Mouse (Mus musculus) frontal cortex, adult (tissue): ENCODE measurements at regions not wholly inside any gene's neighbourhood (a gene's known extent, or its start where the extent isn't known, plus 50 kb on each side); places are given as distances from the start of the nearest gene placed in this dataset.

Experiments
- ATAC-seq: cut with Nextera tagmentation; 2 replicates; pipeline ENCODE4 v1.9.2; 2017; ENCODE audit warnings: mild to moderate bottlenecking, moderate library complexity, mixed read lengths; ENCODE audit not compliant: low TSS enrichment

DNA sequence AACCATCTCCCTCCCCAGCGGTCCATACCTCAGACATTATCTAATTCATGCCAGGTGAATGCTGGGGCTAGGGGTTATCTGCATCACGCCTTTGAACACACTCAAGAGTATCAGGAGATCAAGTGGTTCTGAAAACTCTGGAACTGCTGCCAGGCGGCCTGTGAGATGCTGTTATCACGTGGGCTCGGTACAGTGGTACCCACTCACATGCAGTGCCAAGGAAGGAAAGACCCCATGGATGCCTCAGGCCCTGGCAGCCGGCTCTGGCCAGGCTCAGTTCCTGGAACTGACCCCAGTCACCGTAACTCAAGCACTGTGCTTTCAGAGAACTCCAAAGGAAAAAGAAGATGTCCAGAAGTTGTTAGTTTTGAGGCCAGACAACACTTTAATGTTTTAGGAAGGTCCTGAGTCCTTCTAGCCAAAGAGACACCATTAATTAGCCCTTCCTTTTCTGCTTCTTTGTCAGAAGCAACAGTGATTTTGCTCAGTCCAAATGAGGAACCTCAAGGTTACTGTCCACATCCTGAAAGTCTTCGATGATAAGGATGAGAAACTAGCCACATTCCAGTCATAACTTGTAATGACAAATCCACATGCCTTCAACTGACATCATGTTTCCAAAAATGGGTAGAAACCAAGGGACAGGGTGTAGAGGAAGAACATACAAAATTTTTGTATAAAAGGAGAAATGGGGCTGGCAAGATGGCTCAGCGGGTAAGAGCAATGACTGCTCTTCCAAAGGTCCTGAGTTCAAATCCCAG lies 126.1 kb downstream of the Zbtb18 start:
- ATAC-seq: no peak

- no peak for ATAC-seq
These were observed 127.4 kb downstream of the Zbtb18 start for GRCm38 (mm10) chr1:177569572-177569971.

DNA sequence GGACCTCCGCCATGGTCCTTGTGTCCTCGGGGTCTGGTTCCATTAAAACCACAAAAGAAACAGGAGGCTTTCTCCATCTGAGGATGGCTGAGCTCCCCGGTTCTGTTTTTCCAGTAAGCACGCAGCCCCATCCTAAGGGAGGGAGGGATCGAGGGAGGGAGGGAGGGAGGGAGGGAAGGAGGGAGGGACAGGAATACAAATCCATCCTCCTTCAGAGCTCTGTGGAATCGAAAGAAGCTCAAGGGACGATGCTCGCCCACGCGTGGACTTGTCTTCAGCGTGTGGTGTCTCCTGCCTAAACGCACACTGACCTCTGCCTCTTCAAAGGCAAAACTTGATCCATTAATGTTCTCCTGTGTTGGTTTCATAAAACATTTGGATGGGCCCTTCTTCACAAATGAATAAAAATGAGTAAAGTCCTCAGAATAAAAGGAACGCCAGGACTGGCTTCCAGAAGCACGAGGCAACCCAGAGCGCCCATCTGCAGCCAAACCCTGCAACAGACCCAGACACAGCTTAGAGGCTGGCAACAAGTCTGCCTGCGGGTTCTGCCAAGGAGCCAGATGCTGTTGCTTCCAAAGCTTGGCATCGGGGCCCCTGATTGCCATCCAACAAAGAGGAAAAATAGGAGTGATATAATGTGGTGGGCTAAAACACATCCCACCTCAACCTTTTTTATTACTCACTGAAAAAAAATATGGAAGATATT lies 131.0 kb downstream of the Zbtb18 start:
- peak; percentile 89 for ATAC-seq

DNA sequence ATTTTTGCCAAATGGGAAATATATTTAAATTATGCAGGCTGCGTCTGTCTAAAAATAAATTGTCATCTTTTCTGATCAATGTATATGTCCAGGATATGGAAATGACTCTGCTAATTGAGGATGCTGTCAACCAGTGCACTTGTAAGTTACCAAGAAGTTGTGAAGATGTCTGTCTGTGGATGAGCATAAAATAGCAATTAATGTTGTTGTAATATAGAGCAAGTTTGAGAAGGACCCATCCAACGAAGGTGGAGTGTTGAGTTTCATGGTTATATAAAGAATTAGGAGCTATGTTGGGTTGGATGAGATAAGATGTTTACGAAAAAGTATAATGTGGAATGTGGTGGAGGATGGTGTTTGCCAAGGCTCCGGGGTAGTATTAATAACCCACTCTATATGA lies 131.6 kb downstream of the Zbtb18 start:
- peak; percentile 55 for ATAC-seq

DNA sequence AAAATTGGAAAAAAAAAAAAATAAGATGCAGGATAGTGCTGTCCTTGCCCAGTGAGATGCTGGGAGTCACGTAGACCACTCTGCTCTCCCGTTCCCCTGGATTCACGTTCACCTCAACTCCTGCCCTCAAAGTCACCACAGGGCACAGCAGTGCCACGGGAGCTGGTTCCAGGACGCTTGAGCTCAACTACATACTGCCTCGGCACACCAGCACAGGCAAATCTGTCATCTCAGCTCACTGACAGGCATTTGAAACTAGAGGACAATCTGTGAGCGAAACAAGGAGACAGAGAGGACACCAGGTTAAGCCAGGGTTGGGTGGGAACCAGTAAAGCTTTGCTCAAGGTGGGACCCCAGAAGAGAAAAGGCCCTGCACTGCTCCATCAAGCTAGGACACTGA lies 132.2 kb downstream of the Zbtb18 start:
- no peak; the same call in 1 of the 2 replicates for ATAC-seq

DNA sequence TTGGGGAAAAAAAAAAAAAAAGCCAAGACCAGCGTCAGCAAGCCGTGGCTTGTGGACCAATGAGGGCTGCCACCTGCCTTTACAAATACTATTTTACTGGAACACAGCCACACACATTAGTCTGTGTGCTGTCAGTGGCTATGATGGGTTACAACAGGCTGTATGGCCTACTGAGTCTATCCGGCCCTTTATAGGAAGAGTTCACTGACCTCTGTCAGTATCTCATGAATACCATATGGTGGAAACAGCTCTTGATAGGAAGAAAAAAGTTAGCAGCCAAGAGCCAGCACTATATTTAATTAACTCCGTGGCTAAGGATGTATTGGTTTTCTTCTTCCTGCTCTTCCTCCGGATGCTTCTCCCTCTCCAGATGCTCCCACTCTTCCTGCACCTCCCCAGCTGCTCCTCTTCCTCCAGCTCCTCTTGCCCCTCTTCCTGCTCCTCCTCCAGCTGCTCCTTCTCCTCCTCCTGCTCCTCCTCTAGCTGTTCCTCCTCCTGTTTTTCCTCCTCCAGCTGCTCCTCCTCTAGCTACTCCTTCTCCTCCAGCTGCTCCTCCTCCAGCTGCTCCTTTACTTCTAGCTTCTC lies 142.2 kb downstream of the Zbtb18 start:
- no peak for ATAC-seq

- no peak for ATAC-seq
These were observed 143.2 kb downstream of the Zbtb18 start for GRCm38 (mm10) chr1:177585320-177585719.

DNA sequence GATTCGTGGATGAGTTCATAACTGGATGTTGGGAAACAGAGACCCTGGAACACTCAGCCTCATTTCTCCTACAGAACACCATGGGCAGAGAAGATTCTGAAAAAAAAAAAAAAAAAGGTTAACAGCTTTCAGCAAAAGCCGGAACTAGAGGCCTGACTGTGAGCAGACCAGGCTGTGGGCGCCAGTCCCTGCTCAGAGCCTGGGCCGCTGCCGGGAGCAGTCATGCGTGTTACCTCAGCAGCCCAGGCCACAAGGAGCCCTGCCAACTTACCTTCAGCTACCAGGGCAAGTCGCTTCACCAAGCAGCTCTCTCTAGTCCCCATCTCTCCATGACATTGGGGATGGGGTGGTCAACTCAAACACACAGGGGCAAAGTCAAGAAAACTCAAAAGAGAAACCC lies 140.6 kb upstream of the 1700016C15Rik start:
- ATAC-seq: no peak

GRCm38 (mm10) chr1:177589656-177590055 lies 140.0 kb upstream of the 1700016C15Rik start:
- ATAC-seq: no peak

- no peak for ATAC-seq
These were observed 137.9 kb upstream of the 1700016C15Rik start for GRCm38 (mm10) chr1:177591742-177592141.

GRCm38 (mm10) chr1:177592337-177592736 lies 137.3 kb upstream of the 1700016C15Rik start:
- no peak for ATAC-seq

- ATAC-seq: no peak
These were observed 135.3 kb upstream of the 1700016C15Rik start for GRCm38 (mm10) chr1:177594341-177594740.

GRCm38 (mm10) chr1:177595326-177595914 lies 134.2 kb upstream of the 1700016C15Rik start:
- ATAC-seq: no peak

- ATAC-seq: peak; percentile 93
These were observed 132.6 kb upstream of the 1700016C15Rik start for GRCm38 (mm10) chr1:177597036-177597435.

DNA sequence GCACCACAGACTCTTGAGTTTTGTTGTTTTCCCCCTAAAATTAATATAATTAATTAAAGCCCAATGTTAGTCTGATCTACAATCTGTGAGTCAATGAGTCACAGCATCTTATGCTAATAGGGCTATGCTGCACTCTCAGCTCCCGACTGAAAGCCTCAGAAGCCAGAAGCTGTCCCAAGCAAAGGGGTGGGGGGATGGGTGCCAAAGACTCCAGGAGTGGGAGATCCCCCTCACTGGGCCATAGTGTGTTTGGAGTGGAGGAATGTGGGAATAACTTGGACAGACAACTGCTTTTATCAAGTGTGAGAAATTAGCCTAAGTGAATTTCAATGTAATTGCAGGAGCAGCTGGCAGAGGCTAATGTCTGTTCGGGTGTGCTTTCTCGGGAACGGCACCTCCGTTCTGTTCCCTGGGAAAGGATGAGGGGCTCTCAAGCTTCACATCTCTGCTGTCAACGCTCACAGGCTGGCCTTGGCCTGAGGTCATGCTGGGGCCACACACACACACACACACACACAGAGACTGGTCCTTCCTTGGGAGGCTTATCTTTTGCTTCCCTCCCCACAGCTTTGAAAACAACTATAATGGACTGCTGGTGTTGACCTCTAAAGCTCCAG lies 124.2 kb upstream of the 1700016C15Rik start:
- ATAC-seq: no peak

DNA sequence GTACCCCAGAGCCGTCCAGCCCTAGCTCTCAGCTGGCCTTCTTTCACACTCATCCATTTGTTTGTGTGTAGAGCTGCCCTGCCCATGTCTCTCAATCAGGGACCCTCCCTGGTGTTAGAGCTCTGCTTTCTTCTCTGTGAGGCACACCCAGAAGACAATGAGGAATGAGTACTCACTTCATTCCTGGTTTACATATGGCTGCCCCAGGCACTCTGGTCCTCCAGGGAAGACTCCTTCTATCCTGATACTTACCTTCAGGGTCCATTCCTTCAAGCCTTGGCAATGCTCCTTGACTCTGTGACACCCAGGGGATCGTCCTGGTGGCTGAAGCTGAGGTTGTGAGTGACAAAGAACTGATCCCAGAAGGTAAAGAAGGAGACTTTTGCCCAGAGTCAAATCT lies 122.0 kb upstream of the 1700016C15Rik start:
- no peak for ATAC-seq

GRCm38 (mm10) chr1:177608551-177609020 lies 121.0 kb upstream of the 1700016C15Rik start:
- no peak for ATAC-seq

DNA sequence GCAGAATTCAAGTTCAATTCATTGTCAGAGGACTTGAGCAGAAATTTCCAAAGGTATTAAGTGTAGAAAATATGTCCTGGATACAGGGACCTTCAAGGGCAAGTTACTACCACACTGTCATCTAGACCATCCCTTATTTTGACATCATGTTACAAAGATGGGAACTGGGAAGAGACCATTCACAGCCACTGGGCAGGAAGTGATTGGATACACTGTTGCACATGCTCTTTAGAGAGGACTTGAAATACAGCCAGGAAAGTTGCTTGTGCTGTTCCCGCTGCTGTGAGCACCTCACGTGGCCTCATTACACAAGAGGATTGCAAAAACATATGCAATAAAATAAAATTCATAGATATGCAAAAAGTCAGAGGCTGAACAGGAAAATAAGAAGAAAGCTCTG lies 120.4 kb upstream of the 1700016C15Rik start:
- no peak for ATAC-seq

DNA sequence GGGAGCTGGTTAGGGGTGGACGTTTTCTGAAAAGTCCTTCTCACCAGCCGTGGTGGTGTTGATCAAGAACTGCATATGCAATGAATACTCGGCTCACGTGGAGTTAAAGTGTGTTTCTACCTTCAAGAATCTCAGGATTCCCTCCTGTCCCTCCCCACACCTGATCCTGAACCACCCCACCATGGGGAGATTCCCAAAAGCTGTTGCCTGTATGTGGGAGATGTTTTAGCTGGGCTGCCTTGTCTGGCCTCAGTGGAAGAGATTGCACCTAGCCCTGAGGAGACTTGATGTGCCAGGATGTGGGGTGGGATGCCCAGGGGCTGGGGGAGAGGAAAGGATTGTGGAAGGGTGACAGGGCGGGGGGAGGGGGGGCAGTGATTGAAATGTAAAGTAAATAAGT lies 119.9 kb upstream of the 1700016C15Rik start:
- ATAC-seq: no peak

DNA sequence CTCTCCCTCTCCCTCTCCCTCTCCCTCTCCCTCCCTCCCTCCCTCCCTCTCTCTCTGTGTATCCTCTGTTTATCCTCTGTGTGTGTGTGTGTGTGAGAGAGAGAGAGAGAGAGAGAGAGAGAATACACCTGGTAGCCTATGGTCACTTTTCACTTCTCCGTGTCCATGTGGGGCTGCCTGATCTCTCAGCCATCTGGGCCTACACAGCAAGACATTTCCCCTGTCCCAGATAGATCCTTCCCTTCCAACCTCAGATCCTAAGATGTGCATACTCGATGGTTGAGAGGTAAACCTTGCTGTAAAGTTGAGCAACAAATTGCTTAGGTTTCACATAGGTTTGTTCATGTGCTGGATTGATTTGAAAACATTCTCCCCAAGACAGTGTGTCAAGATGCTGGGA lies 119.5 kb upstream of the 1700016C15Rik start:
- ATAC-seq: no peak

DNA sequence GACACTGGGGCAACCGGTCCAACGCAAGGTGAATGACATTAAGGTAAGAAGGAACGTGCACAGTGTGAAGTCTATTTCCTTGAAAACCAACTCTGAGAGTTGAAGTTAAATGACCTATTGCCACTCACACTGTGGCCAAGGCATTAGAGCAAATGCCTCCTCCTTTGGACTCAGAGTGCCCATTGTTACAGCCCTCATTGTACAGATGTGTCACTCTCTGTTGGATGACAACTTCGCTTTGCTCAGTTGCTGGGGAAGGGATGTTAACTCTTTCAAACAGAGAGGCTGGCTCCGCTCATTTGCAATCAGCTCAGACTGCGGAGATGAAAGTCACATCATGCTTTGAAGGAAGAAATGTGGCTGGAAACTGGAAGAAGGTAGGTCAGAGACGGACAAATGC lies 117.1 kb upstream of the 1700016C15Rik start:
- ATAC-seq: no peak

DNA sequence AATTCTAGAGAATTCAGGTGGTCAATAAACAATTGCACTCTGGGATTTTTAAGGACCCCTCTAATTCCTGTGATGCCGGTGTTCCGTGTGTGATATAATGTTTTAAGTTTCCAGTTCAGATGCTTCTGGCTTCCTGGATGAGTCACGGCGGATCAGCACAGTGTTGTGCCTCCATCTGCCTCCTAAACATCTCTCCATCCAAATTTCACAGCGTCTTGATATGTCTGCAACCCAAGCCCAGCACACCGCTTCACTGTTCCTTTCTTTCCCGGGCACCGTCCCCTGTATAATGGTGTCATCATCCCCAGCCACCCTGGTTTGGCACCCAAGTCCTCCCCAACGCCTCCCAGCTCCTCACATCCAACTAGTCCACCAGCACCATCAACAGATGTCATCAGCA lies 114.0 kb upstream of the 1700016C15Rik start:
- peak; percentile 72; the same call in 1 of the 2 replicates for ATAC-seq
